Mouse (Mus musculus) myocyte (in vitro differentiated cells): Measurements from ENCODE around the gene Uts2r. TPM values are rescaled to one million over a fixed set of nuclear protein-coding genes. Genes with fewer than 3 reads are reported as not detected.

Experiments used
- H3K27me3 ChIP-seq: one replicate; pipeline ENCODE4 v1.6.1; 2011; ENCODE audit not compliant: control insufficient read depth, insufficient read depth, insufficient read length
- H3K36me3 ChIP-seq: one replicate; pipeline ENCODE4 v1.6.1; 2011; ENCODE audit not compliant: control insufficient read depth, insufficient read depth
- H3K4me2 ChIP-seq: one replicate; pipeline ENCODE4 v1.6.1; 2011; ENCODE audit warnings: low read depth, control low read depth
- H3K4me3 ChIP-seq: one replicate; pipeline ENCODE4 v1.5.1; 2011; ENCODE audit warnings: mild to moderate bottlenecking, control low read depth, moderate library complexity
- H3K79me2 ChIP-seq: one replicate; pipeline ENCODE4 v1.6.1; 2011; ENCODE audit not compliant: control insufficient read depth, insufficient read depth
- H3ac ChIP-seq: one replicate; pipeline ENCODE4 v1.6.1; 2011; ENCODE audit not compliant: control insufficient read depth, insufficient read length
- CEBPB ChIP-seq: IDR thresholded peaks from 2 replicates; pipeline ENCODE4 v1.6.1; 2011; ENCODE audit warnings: mild to moderate bottlenecking, moderate library complexity; ENCODE audit not compliant: poor library complexity, insufficient read depth, severe bottlenecking
- E2F4 ChIP-seq: IDR thresholded peaks from one replicate; pipeline ENCODE4 v1.6.1; 2011; ENCODE audit warnings: mild to moderate bottlenecking, control low read depth, moderate library complexity; ENCODE audit not compliant: insufficient read depth
- MAX ChIP-seq: IDR thresholded peaks from one replicate; pipeline ENCODE4 v1.6.1; 2011; ENCODE audit warnings: low read depth, mild to moderate bottlenecking, control low read depth
- MYOD1 ChIP-seq, 3 experiments: IDR thresholded peaks; one replicate each; pipeline ENCODE4 v1.6.1; 2011; ENCODE audit warnings: control low read depth in 2 of 3, low read depth in 2 of 3, mild to moderate bottlenecking in 2 of 3, moderate library complexity in 1 of 3; ENCODE audit not compliant: insufficient read length in 2 of 3, control insufficient read depth in 1 of 3
- MYOG ChIP-seq, 3 experiments: IDR thresholded peaks; one replicate each; pipeline ENCODE4 v1.6.1; 2011; ENCODE audit warnings: control low read depth in 2 of 3, low read depth in 2 of 3, mild to moderate bottlenecking in 2 of 3; ENCODE audit not compliant: insufficient read length in 2 of 3, control insufficient read depth in 1 of 3, insufficient read depth in 1 of 3
- POLR2A ChIP-seq: IDR thresholded peaks from one replicate; pipeline ENCODE4 v1.6.1; 2011; ENCODE audit warnings: low read depth, mild to moderate bottlenecking, control low read depth, moderate library complexity; ENCODE audit not compliant: insufficient read length
- POLR2AphosphoS2 ChIP-seq: IDR thresholded peaks from one replicate; pipeline ENCODE4 v1.6.1; 2011; ENCODE audit warnings: low read depth, control low read depth; ENCODE audit not compliant: insufficient read length
- REST ChIP-seq: IDR thresholded peaks from one replicate; pipeline ENCODE4 v1.6.1; 2011; ENCODE audit warnings: mild to moderate bottlenecking, control low read depth, moderate library complexity; ENCODE audit not compliant: insufficient read depth, insufficient read length
- SRF ChIP-seq: IDR thresholded peaks from one replicate; pipeline ENCODE4 v1.6.1; 2011; ENCODE audit warnings: low read depth; ENCODE audit not compliant: control insufficient read depth, insufficient read length
- TCF12 ChIP-seq: IDR thresholded peaks from one replicate; pipeline ENCODE4 v1.6.1; 2011; ENCODE audit warnings: mild to moderate bottlenecking, control low read depth; ENCODE audit not compliant: poor library complexity, insufficient read depth, severe bottlenecking
- TCF3 ChIP-seq: IDR thresholded peaks from one replicate; pipeline ENCODE4 v1.6.1; 2011; ENCODE audit warnings: low read depth, control low read depth; ENCODE audit not compliant: insufficient read length
- USF1 ChIP-seq: IDR thresholded peaks from one replicate; pipeline ENCODE4 v1.6.1; 2011; ENCODE audit warnings: low read depth, mild to moderate bottlenecking, control low read depth, moderate library complexity
- polyA plus RNA-seq: library from polyadenylated mRNA; unstranded; fragments of >200 nt; fragmentation: generic; extraction: Trizol; gene quantifications from one replicate; pipeline ENCODE4 v1.2.1, GENCODE M21; 2012; ENCODE audit warnings: missing spikeins

Uts2r gene
- polyA plus RNA-seq, 1 experiment = 0.20 TPM

DNA sequence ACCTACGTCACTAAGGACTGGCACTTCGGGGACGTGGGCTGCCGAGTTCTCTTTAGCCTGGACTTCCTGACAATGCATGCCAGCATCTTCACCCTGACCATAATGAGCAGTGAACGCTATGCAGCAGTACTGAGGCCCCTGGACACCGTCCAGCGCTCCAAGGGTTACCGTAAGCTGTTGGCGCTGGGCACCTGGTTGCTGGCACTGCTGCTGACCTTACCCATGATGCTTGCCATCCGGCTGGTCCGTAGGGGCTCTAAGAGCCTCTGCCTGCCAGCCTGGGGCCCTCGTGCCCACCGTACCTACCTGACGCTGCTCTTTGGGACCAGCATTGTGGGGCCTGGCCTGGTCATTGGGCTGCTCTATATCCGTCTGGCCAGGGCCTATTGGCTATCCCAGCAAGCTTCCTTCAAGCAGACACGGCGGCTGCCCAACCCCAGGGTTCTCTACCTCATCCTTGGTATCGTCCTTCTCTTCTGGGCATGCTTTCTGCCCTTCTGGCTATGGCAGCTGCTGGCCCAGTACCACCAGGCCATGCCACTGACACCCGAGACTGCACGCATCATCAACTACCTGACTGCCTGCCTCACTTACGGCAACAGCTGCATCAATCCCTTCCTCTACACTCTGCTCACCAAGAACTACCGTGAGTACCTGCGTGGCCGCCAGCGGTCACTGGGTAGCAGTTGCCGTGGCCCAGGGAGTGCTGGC is 720 bp downstream of the Uts2r start:
- H3K36me3 ChIP-seq = no peaks in the 10 kb centered on the region
- H3K27me3 ChIP-seq = peaks cover 9% of the 10 kb centered on the region
- TF ChIP-seq REST = no peak
- no peak for TF ChIP-seq USF1
- TF ChIP-seq SRF = no peak
- TF ChIP-seq TCF3 = no peak
- no peak for TF ChIP-seq TCF12
- TF ChIP-seq CEBPB = no peak
- peak in 2 of 3 experiments; percentile 43 to 53 for TF ChIP-seq MYOD1 (IDR thresholded peaks at IDR 0.05; ENCODE audit: control insufficient read depth in 1 of 3, insufficient read length in 2 of 3, low read depth in 2 of 3)
- TF ChIP-seq POLR2A = no peak
- no peak for TF ChIP-seq E2F4
- TF ChIP-seq MYOG (IDR thresholded peaks at IDR 0.05; ENCODE audit: control insufficient read depth in 1 of 3, insufficient read depth in 1 of 3, insufficient read length in 2 of 3, low read depth in 2 of 3) = peak in 1 of 3 experiments; percentile 2
- TF ChIP-seq POLR2AphosphoS2 = no peak
- no peak for TF ChIP-seq MAX
- no peak overlapping the region for H3ac ChIP-seq
- no peak overlapping the region for H3K4me2 ChIP-seq
- H3K4me3 ChIP-seq = no peak overlapping the region
- H3K79me2 ChIP-seq = no peaks in the 10 kb centered on the region

DNA sequence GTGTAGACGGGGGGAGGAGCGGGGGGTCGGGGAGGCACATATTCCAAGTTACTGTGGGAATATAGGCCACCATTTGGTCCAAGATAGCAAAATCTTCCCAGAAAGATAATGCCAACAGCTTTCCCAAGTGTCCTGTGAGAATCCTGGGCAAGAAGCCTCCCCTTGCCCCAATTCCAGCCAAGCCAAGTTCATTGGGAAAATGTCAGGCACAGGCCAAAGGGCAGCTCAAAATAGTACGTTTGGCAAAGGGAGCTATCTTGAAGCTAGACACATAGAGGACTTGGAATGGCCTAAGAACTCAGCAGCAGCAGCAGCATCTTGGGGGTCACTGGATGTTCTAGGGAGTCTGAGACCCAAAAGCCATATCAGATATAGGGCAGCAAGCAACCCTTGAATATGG is 3.7 kb downstream of the Uts2r start:
- no peaks in the 10 kb centered on the region for H3K36me3 ChIP-seq
- H3K79me2 ChIP-seq = no peaks in the 10 kb centered on the region
- no peak overlapping the region for H3K4me2 ChIP-seq
- no peak overlapping the region for H3K4me3 ChIP-seq
- no peak overlapping the region for H3ac ChIP-seq
- no peak for TF ChIP-seq MAX
- TF ChIP-seq REST = no peak
- no peak for TF ChIP-seq MYOD1 (IDR thresholded peaks at IDR 0.05; ENCODE audit: control insufficient read depth in 1 of 3, insufficient read length in 2 of 3, low read depth in 2 of 3)
- no peak for TF ChIP-seq POLR2AphosphoS2
- TF ChIP-seq POLR2A = no peak
- no peak for TF ChIP-seq MYOG (IDR thresholded peaks at IDR 0.05; ENCODE audit: control insufficient read depth in 1 of 3, insufficient read depth in 1 of 3, insufficient read length in 2 of 3, low read depth in 2 of 3)
- TF ChIP-seq CEBPB = no peak
- TF ChIP-seq TCF3 = no peak
- no peak for TF ChIP-seq E2F4
- no peak for TF ChIP-seq TCF12
- TF ChIP-seq USF1 = no peak
- TF ChIP-seq SRF = no peak
- peaks cover 21% of the 10 kb centered on the region for H3K27me3 ChIP-seq

DNA sequence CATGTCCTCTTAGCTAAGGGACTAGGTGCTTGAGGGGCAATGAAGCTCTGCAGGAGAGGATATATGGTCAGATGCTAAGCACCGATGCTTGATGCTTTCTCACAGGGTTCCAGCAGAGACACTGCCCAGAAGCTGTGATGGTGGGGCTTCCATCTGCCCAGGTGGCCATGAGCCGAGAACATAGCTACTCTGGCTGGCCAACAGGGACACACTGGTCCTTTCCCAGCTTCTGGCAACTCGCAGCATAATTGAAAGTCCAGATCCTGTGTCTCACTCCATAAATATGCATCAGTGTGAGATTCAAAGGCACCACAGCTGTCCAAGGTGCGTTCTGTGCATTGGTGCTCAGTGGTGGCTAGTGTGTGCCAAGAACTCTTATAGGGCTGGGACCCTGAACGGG is 13.1 kb downstream of the Uts2r start:
- no peaks in the 10 kb centered on the region for H3K79me2 ChIP-seq
- H3K36me3 ChIP-seq = no peaks in the 10 kb centered on the region
- no peak overlapping the region for H3ac ChIP-seq
- no peak for TF ChIP-seq CEBPB
- no peak for TF ChIP-seq MYOG (IDR thresholded peaks at IDR 0.05; ENCODE audit: control insufficient read depth in 1 of 3, insufficient read depth in 1 of 3, insufficient read length in 2 of 3, low read depth in 2 of 3)
- TF ChIP-seq USF1 = no peak
- no peak for TF ChIP-seq POLR2AphosphoS2
- no peak overlapping the region for H3K4me2 ChIP-seq
- peaks cover 3% of the 10 kb centered on the region for H3K27me3 ChIP-seq
- H3K4me3 ChIP-seq = no peak overlapping the region

DNA sequence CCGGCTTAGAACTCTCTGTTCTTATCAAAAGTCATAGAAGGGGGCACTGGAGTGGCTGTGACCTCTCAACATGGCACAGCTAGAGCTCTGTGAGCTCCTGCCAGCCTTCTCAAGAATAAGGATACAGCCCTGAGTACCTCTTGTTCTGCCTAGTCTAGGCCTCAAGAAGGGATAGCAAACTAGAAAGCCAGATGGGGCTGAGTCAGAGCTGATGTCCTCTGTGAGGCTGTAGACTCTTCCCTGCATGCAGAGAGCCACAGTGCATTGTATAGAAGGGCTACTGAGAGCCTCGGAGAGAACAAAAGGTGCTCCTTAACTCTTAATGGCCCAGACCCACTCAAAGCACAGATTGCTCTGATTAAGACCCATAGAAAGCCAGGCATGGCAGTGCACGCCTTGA is 14.2 kb downstream of the Uts2r start:
- Histone ChIP-seq H3K79me2 (no peaks in the 10 kb centered on the region), H3K36me3 (no peaks in the 10 kb centered on the region), H3K4me2 (no peak overlapping the region), H3K4me3 (no peak overlapping the region), H3ac (no peak overlapping the region), H3K27me3 (no peaks in the 10 kb centered on the region)
- TF ChIP-seq TCF3 (no peak), REST (no peak), POLR2AphosphoS2 (no peak), USF1 (no peak), MYOD1 (IDR thresholded peaks at IDR 0.05; ENCODE audit: control insufficient read depth in 1 of 3, insufficient read length in 2 of 3, low read depth in 2 of 3) (no peak), SRF (no peak), POLR2A (no peak), MYOG (IDR thresholded peaks at IDR 0.05; ENCODE audit: control insufficient read depth in 1 of 3, insufficient read depth in 1 of 3, insufficient read length in 2 of 3, low read depth in 2 of 3) (no peak), CEBPB (no peak), MAX (no peak)
